Mouse (Mus musculus) limb, embryonic 12.5 days (tissue): ENCODE measurements at regions not wholly inside any gene's neighbourhood (a gene's known extent, or its start where the extent isn't known, plus 50 kb on each side); places are given as distances from the start of the nearest gene placed in this dataset.

ENCODE experiments used
- ATAC-seq: fragments of 200-750 bp; cut with Nextera tagmentation; 2 replicates; pipeline ENCODE4 v1.8.0; 2017; ENCODE audit warnings: low read depth, moderate TSS enrichment; ENCODE audit not compliant: insufficient number of reproducible peaks, insufficient read depth, low FRiP score, low TSS enrichment
- H3K27ac ChIP-seq: fragments of 300-500 bp; sonication (generic); 2 replicates; pipeline ENCODE4 v1.5.1; 2016; ENCODE audit warnings: mild to moderate bottlenecking, moderate library complexity
- H3K27me3 ChIP-seq: fragments of 300-500 bp; sonication (generic); 2 replicates; pipeline ENCODE4 v1.6.1; 2016; ENCODE audit warnings: mild to moderate bottlenecking, moderate library complexity
- H3K36me3 ChIP-seq: fragments of 300-500 bp; sonication (generic); 2 replicates; pipeline ENCODE4 v1.6.1; 2016; ENCODE audit warnings: mild to moderate bottlenecking, moderate library complexity
- H3K4me1 ChIP-seq: fragments of 300-500 bp; sonication (generic); replicated peaks from 2 replicates; pipeline ENCODE4 v1.6.1; 2016
- H3K4me2 ChIP-seq: fragments of 300-500 bp; sonication (generic); 2 replicates; pipeline ENCODE4 v1.6.1; 2016; ENCODE audit warnings: mild to moderate bottlenecking, moderate library complexity
- H3K4me3 ChIP-seq: fragments of 300-500 bp; sonication (generic); replicated peaks from 2 replicates; pipeline ENCODE4 v1.5.1; 2016; ENCODE audit warnings: mild to moderate bottlenecking
- H3K9ac ChIP-seq: fragments of 300-500 bp; sonication (generic); replicated peaks from 2 replicates; pipeline ENCODE4 v1.6.1; 2016; ENCODE audit warnings: mild to moderate bottlenecking, moderate library complexity
- H3K9me3 ChIP-seq: fragments of 300-500 bp; sonication (generic); 2 replicates; pipeline ENCODE4 v1.6.1; 2016; ENCODE audit warnings: mild to moderate bottlenecking, moderate library complexity
- WGBS: fragments of 180-500 bp; shearing (Covaris S2); methylation state at CpG from one replicate; pipeline ENCODE4 v1.1.7; 2016; 5-methylcytosine and 5-hydroxymethylcytosine counted together

DNA sequence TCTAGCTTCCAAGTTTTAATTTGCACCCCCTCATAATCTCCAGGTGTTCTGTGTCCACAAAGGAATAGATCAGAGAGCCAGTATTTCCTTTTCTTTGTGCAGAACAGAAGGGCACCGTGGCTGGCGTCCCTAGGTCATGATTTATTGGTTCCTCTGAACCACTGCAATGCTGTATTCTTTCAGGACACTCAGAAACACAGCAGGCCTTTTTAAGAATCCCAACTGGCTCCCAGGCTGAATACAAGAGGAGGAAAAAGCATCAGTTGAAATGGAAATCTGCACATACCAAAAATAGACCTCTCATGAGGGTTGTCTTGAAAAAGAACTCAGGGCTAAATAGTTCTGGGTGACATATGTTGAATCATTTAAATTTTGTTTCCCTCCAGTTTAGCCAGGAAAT is 452.4 kb downstream of the Btbd3 start:
- no peaks in the 10 kb centered on the region for H3K27me3 ChIP-seq
- no peaks in the 10 kb centered on the region for H3K36me3 ChIP-seq
- H3K4me1 ChIP-seq: no peaks in the 10 kb centered on the region; the same call in 1 of the 2 replicates
- H3K27ac ChIP-seq: no peak overlapping the region; the same call in 1 of the 2 replicates
- H3K4me3 ChIP-seq: no peak overlapping the region
- no peak for ATAC-seq
- WGBS: 7% methylated on average over 2 of the region's 2 CpGs
- H3K4me2 ChIP-seq: no peak overlapping the region
- no peaks in the 10 kb centered on the region for H3K9me3 ChIP-seq
- H3K9ac ChIP-seq: no peak overlapping the region

DNA sequence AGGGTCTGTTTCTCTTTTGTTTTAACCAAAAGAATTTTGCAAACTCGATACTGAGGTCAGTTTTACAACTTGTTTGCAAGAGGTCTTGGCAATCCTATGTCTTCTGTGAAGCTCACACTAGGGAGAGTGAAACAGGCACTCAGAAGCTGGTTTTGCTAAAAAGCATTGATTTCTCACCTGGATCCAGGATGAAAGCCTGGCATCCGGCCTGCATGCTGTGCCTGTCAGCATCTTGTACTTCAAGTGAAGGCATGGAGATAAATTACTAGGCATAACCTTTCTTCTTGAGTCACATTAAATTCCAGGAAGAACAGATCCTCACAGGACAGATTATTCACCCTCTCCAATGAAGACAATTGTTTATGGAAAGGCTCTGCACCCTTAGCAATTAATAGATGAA is 477.5 kb downstream of the Btbd3 start:
- Histone ChIP-seq H3K27ac (no peak overlapping the region), H3K4me2 (no peak overlapping the region), H3K4me1 (no peaks in the 10 kb centered on the region), H3K4me3 (no peak overlapping the region), H3K36me3 (no peaks in the 10 kb centered on the region), H3K27me3 (no peaks in the 10 kb centered on the region), H3K9ac (no peak overlapping the region), H3K9me3 (no peaks in the 10 kb centered on the region)
- ATAC-seq: no peak
- WGBS: 44% methylated on average over 2 of the region's 2 CpGs

DNA sequence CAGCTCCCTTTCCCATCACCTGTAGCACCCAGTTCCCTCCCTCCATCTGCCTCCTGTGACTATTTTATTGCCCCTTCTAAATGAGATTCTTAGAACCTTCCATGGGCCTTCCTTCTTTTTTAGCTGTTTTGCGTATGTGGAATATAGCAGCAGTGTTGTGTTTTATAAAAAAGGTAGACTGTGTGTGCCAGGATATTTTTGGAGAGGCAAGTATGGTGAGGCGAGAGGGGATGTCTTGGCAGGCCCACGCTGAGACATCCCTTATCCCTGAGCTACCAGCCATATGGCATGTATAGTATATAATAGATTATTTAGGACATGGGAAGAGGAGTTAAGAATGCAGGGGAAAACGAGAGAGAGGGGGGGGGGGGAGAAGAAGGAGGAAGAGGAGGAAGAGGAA is 488.4 kb downstream of the Btbd3 start:
- no peak overlapping the region for H3K27ac ChIP-seq
- no peaks in the 10 kb centered on the region for H3K9me3 ChIP-seq
- no peaks in the 10 kb centered on the region for H3K4me1 ChIP-seq
- H3K36me3 ChIP-seq: no peaks in the 10 kb centered on the region
- no peak overlapping the region for H3K4me3 ChIP-seq
- ATAC-seq: no peak
- no peak overlapping the region for H3K4me2 ChIP-seq
- no peaks in the 10 kb centered on the region for H3K27me3 ChIP-seq
- H3K9ac ChIP-seq: no peak overlapping the region
- 81% methylated on average over 4 of the region's 4 CpGs for WGBS

DNA sequence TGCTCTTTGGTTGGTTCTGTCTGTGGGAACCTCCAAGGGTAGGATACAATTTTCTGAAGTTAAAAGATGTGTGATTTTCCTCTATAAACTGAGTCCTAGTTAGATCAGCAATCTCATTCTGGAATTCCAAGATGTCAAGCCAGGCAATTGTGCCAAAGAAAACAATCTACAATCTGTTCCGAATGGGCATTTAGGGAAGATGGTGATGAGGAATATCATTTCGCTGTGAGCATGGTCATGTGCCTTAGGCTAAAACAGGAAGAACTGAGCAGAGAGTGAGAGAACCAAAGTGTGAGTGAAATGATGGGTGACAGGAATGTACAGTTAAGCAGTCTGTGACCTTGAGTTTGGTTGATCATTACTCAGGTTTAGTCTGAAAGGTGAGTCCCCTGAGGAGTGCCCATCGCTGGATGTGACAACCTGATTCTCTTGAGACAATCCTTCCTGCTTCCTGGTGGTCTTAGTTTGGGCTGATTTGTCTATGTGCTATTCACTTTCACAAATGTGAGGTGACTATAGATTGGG is 504.1 kb downstream of the Btbd3 start:
- no peak overlapping the region for H3K9ac ChIP-seq
- no peaks in the 10 kb centered on the region for H3K9me3 ChIP-seq
- no peak overlapping the region for H3K4me3 ChIP-seq
- ATAC-seq: no peak
- H3K27ac ChIP-seq: no peak overlapping the region
- no peaks in the 10 kb centered on the region for H3K4me1 ChIP-seq
- no peak overlapping the region for H3K4me2 ChIP-seq
- no peaks in the 10 kb centered on the region for H3K27me3 ChIP-seq
- H3K36me3 ChIP-seq: no peaks in the 10 kb centered on the region
- 90% methylated on average over 3 of the region's 3 CpGs for WGBS

DNA sequence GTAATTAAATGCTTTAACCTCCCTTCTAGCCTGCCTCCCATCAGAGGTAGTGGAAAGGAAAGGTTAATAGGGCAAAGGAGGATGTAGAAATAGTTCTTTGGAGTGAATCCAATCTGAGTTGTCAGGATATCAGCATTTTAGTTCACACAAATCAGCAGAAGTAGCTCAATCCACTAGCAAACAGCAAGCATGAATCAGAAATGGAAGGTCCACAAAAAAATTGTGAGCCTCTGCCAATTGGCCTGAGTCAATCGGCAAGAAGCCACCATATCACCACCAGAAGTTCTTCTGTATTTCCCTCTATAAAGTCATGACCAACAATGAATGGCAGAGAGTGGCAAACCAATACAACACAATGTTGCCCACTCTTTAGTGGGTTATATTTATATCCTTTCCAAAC is 505.0 kb downstream of the Btbd3 start:
- Histone ChIP-seq H3K4me1 (no peaks in the 10 kb centered on the region), H3K27me3 (no peaks in the 10 kb centered on the region), H3K4me3 (no peak overlapping the region), H3K9ac (no peak overlapping the region), H3K27ac (no peak overlapping the region), H3K4me2 (no peak overlapping the region), H3K36me3 (no peaks in the 10 kb centered on the region), H3K9me3 (no peaks in the 10 kb centered on the region)
- no peak for ATAC-seq
- 91% methylated on average over 1 of the region's 1 CpGs for WGBS

DNA sequence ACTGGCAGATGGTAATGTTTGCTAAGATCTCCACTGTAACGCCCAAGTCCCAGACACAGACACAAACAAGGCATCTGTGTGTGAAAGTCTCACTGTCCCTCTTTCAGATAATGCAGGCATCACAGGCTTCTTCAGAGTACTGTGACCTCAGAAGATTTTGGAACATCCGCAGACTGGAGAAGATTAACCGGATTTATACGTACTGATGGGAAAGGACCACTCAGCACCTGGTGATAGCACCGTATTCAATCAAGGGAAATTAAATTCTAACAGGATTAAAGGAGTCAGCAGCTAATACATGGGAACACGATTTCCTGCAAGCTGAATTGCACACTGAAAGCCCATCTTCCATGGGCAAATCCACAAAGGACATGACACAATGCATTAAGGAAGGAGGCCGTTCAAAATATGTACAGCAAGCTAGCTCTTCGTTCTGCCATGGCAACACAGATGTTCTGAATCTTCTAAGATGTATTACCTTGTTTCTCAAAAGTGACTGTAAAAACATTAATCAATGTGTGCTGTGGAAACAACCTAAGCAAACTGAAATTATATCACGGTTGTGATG is 510.0 kb downstream of the Btbd3 start:
- Histone ChIP-seq H3K9ac (no peak overlapping the region), H3K36me3 (no peaks in the 10 kb centered on the region), H3K27me3 (no peaks in the 10 kb centered on the region), H3K4me1 (no peaks in the 10 kb centered on the region; the same call in 1 of the 2 replicates), H3K4me2 (no peak overlapping the region), H3K4me3 (no peak overlapping the region), H3K9me3 (no peaks in the 10 kb centered on the region), H3K27ac (no peak overlapping the region)
- 73% methylated on average over 9 of the region's 9 CpGs for WGBS
- no peak for ATAC-seq

DNA sequence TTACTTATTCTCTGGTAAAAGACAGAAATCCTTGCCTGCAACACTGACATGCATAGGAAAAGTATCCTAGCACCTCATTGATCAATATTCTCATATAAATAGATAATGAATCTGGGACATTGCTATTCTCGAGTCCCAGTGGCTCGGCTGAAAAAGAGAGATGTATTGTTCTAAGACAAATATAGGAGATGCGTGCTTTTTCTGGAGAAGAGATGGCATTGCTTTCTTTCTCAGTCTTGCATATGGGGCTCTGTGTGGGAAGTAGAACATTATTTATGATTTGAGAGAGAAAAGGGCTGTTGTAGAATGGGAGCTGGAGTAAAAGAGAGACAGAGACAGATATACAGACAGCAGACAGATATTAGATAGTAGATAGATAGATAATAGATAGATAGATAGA is 527.4 kb downstream of the Btbd3 start:
- Histone ChIP-seq H3K9me3 (no peaks in the 10 kb centered on the region), H3K4me1 (no peaks in the 10 kb centered on the region), H3K4me2 (no peak overlapping the region), H3K9ac (no peak overlapping the region), H3K27me3 (no peaks in the 10 kb centered on the region), H3K27ac (no peak overlapping the region), H3K4me3 (no peak overlapping the region), H3K36me3 (no peaks in the 10 kb centered on the region)
- 92% methylated on average over 3 of the region's 3 CpGs for WGBS
- ATAC-seq: no peak

DNA sequence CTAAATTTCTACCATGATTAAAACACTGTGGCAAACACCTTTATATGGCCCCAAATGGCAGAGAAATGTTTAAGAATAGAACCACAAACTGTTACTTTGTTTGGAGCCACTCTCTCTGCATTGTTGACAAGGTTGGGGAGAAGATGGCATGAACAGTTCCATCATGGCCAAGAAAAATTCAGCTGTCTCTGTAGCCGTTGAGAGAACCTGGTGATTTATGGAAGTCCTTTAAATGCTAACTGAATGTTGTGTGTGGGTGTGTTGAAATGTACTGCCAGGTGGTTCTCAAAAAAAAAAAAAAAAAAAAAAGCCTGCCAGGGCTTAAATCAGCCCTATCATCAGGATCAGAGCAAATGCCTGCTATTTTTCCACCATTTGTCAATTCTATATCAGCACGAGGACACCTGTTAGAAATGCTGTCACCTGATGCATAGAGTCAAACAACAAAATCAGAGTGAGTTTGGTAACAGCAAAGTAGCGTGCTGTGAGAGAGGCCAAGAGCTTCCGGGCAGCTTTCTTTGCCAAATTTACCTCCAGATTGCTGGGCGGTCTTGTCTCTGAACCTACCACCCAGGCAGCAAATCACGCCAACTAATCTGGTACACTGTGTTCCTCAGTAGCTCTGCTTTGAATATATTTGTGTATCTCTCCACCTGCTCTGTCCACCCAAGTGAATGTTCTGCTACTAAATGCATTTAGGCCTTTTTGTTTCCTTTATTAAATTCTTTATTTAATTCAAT is 536.5 kb downstream of the Btbd3 start:
- Histone ChIP-seq H3K36me3 (no peaks in the 10 kb centered on the region), H3K27ac (no peak overlapping the region), H3K4me3 (no peak overlapping the region), H3K4me1 (no peaks in the 10 kb centered on the region), H3K27me3 (no peaks in the 10 kb centered on the region), H3K9ac (no peak overlapping the region), H3K9me3 (no peaks in the 10 kb centered on the region), H3K4me2 (no peak overlapping the region)
- no peak for ATAC-seq
- WGBS: 71% methylated on average over 6 of the region's 6 CpGs

DNA sequence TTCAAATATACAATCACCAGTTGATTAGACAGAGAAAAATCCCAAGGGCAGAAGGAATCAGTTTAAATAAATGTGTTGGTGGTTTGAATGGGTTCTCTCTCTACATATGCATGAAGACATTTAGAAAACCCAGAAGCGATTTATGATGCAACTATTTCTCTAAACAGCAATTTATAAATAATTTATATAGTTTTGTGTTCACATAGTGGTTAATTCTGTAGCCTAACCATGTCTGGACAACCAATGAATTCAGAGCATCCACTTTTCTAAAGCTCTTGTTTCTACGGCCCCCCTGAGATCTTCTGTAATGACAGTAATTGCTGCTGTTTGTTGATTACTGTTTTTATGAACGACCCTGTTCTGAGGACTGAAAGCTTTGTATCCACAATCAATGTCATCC is 549.8 kb downstream of the Btbd3 start:
- Histone ChIP-seq H3K27me3 (no peaks in the 10 kb centered on the region), H3K9me3 (no peaks in the 10 kb centered on the region), H3K9ac (no peak overlapping the region), H3K4me1 (no peaks in the 10 kb centered on the region), H3K27ac (no peak overlapping the region), H3K4me2 (no peak overlapping the region), H3K4me3 (no peak overlapping the region), H3K36me3 (no peaks in the 10 kb centered on the region)
- WGBS: 80% methylated on average over 3 of the region's 3 CpGs
- ATAC-seq: no peak

DNA sequence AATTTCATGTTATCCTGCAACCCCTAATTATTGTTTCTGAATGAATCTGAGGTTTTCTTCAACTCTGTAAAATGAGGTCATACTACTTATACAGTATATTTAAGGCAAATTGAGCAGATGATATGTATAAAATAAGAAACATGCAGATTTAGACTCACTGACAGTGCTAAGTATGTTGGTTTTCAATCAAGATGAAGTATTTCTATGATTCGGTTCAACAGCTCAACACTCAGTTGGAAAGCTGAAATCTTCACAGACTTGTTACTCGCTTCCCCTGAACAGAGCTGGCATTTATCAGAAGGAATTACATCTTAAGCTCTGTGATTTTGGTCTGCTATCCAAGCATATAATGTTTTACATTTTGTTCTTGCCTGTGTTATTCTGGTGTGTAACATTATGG is 553.4 kb downstream of the Btbd3 start:
- no peaks in the 10 kb centered on the region for H3K36me3 ChIP-seq
- no peaks in the 10 kb centered on the region for H3K27me3 ChIP-seq
- no peak overlapping the region for H3K4me2 ChIP-seq
- ATAC-seq: no peak
- H3K4me3 ChIP-seq: no peak overlapping the region
- H3K27ac ChIP-seq: no peak overlapping the region
- whole genome bisulfite sequencing: 90% methylated on average over 2 of the region's 2 CpGs
- no peaks in the 10 kb centered on the region for H3K9me3 ChIP-seq
- H3K4me1 ChIP-seq: no peaks in the 10 kb centered on the region
- no peak overlapping the region for H3K9ac ChIP-seq

DNA sequence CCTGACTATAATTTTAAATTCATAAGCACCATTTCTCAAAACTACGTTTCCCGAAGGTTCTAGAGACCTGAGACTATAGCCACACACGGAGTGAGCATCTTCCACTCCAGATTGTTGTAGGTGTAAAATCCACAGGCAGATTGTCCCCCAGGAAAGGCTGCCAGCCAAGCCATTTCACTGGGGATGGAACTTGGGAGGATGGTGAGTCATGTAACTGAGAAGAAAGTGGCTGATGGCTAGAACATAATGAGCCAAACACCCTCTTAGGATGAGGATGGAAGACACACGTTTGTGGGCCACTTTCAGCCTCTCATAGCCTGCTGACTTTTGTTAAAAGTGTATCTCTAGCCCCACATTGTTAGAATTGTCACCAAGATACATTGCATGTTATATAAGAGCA is 564.1 kb downstream of the Btbd3 start:
- H3K36me3 ChIP-seq: no peaks in the 10 kb centered on the region
- no peak overlapping the region for H3K4me3 ChIP-seq
- no peak overlapping the region for H3K27ac ChIP-seq
- no peaks in the 10 kb centered on the region for H3K27me3 ChIP-seq
- H3K4me2 ChIP-seq: no peak overlapping the region
- 89% methylated on average over 4 of the region's 4 CpGs for WGBS
- no peak overlapping the region for H3K9ac ChIP-seq
- no peak for ATAC-seq
- H3K4me1 ChIP-seq: no peaks in the 10 kb centered on the region
- H3K9me3 ChIP-seq: no peaks in the 10 kb centered on the region

DNA sequence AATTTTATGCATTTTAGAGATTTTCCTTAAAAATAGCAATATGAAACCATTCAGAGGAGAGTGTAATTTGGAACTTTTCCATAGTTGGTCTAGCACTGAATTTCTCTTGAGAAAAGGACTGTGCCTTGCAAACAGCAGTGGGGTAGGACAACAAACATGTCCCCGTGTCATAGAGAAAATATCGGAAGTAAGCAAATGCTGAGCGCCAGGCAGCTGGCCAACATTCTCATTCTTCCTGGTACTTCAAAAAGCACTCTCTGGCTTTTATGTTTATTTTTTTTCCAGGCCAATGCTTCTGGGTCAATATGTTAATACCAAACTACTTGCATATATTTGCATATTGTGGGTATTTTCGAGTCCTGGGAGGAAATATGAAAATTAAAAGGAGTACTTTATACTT is 568.5 kb downstream of the Btbd3 start:
- no peak overlapping the region for H3K27ac ChIP-seq
- no peak overlapping the region for H3K9ac ChIP-seq
- H3K4me1 ChIP-seq: no peaks in the 10 kb centered on the region
- H3K4me2 ChIP-seq: no peak overlapping the region
- ATAC-seq: no peak
- no peaks in the 10 kb centered on the region for H3K9me3 ChIP-seq
- no peak overlapping the region for H3K4me3 ChIP-seq
- no peaks in the 10 kb centered on the region for H3K27me3 ChIP-seq
- 90% methylated on average over 4 of the region's 4 CpGs for WGBS
- H3K36me3 ChIP-seq: no peaks in the 10 kb centered on the region
